Mouse (Mus musculus): ENCODE results near the gene Mettl7a3. TPM values are rescaled to one million over a fixed set of nuclear protein-coding genes. Genes with fewer than 3 reads are reported as not detected.

Gene Mettl7a3
- polyA plus RNA-seq (2012; rRNA removed): not detected in 2 replicates

DNA sequence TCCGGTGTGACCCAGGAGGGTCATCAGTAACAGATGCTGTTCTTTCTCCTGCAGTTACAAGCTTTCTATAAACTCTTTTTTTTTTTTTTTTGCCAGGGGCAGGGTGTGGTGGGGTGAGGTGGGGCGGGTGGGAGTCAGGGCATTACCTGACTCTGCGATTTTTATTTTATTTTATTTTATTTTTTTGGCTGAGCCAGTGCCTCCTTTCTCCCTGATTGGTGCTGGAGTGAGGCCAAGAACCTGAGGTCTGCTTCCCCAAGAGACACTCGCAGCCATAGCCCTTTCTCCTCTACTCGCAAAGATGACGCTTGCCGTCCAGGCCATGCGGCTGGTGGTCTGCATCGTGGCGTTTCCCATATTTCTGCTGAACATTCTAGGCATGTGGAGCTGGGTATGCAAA is at the start of gene Mettl7a3:
Gene Mettl7a3 (plus strand): TSS at position 301 of the 400 bp plus-strand sequence.

DNA sequence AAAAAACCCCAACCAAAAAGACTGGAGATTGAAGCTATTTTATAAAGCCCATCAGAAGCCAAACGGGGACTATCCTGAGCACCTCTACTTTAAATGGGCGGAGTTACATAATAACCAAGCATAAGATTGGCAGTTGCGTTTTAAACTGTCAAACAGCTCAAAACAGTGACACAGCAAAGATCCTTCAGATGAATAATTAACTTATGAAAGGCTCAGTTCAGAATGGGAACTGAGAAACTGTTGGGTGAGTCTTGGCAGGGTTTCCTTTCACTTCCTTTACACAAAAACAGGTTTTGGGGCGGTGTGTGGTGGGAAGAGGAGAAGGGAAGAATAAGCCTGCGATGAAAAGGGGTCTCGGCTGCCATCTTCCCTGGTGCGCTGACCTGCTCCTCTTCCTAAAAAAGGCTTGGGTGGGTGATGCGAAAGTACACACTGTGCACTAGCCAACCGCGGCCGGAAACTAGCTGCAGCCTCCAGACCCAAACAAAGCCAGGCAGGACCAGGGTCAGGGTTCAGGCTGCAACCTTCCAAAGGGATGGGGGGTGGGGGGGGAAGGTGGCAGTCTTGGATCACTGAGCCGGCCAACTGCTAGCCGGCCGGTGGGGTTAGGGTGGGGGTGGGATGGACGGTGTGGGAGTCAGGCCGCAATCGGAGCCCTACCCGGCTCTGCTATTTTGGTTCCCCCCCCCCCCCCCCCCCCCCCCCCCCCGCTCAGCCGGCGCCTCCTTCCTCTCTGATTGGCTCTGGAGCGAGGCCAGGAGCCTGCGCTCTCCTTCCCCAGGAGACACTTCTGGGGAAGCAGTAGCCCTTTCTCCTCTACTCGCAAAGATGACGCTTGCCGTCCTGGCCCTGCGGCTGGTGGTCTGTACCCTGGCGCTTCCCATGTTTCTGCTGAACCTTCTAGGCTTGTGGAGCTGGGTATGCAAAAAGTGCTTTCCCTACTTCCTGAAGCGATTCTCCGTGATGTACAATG is 30.4 kb upstream of the Mettl7a3 start, which contains the start of gene Mettl7a1:
Gene Mettl7a1 (plus strand): TSS at position 122 of the 973 bp plus-strand sequence.

DNA sequence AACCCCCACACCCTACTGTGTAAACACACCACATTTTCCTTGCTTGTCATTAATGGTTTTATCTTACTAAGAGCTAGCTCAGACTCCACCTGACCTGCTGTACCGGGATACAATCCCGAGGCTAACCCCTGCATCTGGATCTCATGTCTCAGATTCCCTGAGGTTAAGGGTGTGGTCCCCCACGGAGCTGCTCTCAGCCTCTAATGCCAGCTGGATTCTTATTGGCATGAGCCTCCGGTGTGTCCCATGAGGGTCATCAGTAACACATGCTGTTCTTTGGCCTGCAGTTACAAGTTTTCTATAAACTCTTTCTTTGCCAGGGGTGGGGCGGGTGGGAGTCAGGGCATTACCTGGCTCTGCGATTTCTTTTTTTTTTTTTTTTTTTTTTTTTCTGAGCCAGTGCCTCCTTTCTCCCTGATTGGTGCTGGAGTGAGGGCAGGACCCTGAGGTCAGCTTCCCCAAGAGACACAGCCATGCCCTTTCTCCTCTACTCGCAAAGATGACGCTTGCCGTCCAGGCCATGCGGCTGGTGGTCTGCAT is 18.1 kb downstream of the Mettl7a3 start, which contains the start of the genes Methig1 and Mettl7a2:
Gene Methig1 (plus strand): TSS at position 439 of the 540 bp plus-strand sequence.
Gene Mettl7a2 (plus strand): TSS at position 490 of the 540 bp plus-strand sequence.

DNA sequence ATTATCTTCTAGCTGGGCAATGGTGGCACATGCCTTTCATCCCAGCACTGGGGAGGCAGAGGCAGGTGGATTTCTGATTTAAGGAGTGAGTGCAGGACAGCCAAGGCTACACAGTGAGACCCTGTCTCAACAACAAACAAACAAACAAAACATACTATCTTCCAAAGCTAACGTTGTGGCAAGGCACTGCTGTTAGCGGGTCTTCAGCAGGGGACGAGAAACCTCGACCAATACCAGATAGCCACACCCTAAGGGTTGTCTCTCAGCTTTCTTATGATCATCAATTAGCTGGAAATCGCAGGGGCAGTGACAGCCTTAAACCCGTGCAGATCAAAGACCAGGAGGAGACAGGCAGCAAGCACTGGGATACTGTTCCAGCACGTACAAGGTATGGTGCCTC is 29.5 kb downstream of the Mettl7a3 start, which contains the start of gene Higd1c:
Gene Higd1c (plus strand): TSS at position 301 of the 400 bp plus-strand sequence.

Other genes with a start within 250 kb of the Mettl7a3 start
- 22.0 and 23.4 TPM in 2 replicates for gene Atf1, start 107.1 kb upstream of the Mettl7a3 start, polyA plus RNA-seq (2012; rRNA removed)
- not detected in 2 replicates for gene Tmprss12, start 54.1 kb upstream of the Mettl7a3 start, polyA plus RNA-seq (2012; rRNA removed)
- gene Mettl7a1, start 30.8 kb upstream of the Mettl7a3 start, polyA plus RNA-seq (2012; rRNA removed): 41.8 and 48.6 TPM in 2 replicates
- gene Methig1, start 18.2 kb downstream of the Mettl7a3 start, polyA plus RNA-seq (2012; rRNA removed): 0.20 and 0.24 TPM in 2 replicates
- 0.02 TPM in 2 replicates for gene Mettl7a2, start 18.3 kb downstream of the Mettl7a3 start, polyA plus RNA-seq (2012; rRNA removed)
- gene Higd1c, start 29.6 kb downstream of the Mettl7a3 start, polyA plus RNA-seq (2012; rRNA removed): not detected in 2 replicates
- gene Gm5475, start 87.2 kb downstream of the Mettl7a3 start, polyA plus RNA-seq (2012; rRNA removed): 0.02 TPM in 1 of 2 replicates, not detected in the other
- 23.7 and 25.7 TPM in 2 replicates for gene Slc11a2, start 90.1 kb downstream of the Mettl7a3 start, polyA plus RNA-seq (2012; rRNA removed)
- 36.6 and 45.0 TPM in 2 replicates for gene Letmd1, start 134.1 kb downstream of the Mettl7a3 start, polyA plus RNA-seq (2012; rRNA removed)
- gene Csrnp2, start 160.6 kb downstream of the Mettl7a3 start, polyA plus RNA-seq (2012; rRNA removed): 0.97 and 1.1 TPM in 2 replicates
- 2.9 and 3.3 TPM in 2 replicates for gene Tfcp2, start 217.1 kb downstream of the Mettl7a3 start, polyA plus RNA-seq (2012; rRNA removed)